Comparison of ENCODE assay signal across 8 mouse cellular contexts in genomic region chr7:143388783-143389695, GRCm38 (mm10).
DNase-seq lines count a peak whose midpoint lies in the region; ATAC-seq lines count a peak whose summit lies in the region.

No protein-coding gene starts in this region.

- peaks cover 8% of the 10 kb centered on the region for H3K27me3 ChIP-seq in forebrain, embryonic 16.5 days (replicated peaks; ENCODE audit: control insufficient read depth, insufficient read depth, low read length)
- no peaks in the 10 kb centered on the region for H3K27me3 ChIP-seq in midbrain, embryonic 11.5 days (ENCODE audit: control insufficient read depth, insufficient read depth, low read length)

- no peak overlapping the region for H3K9ac ChIP-seq in forebrain, embryonic 16.5 days (replicated peaks; ENCODE audit: low read depth, low read length)
- no peak overlapping the region for H3K9ac ChIP-seq in midbrain, embryonic 11.5 days (ENCODE audit: low read length)

- H3K36me3 ChIP-seq in forebrain, embryonic 16.5 days (ENCODE audit: control insufficient read depth, insufficient read depth) = no peaks in the 10 kb centered on the region
- no peaks in the 10 kb centered on the region for H3K36me3 ChIP-seq in midbrain, embryonic 11.5 days (ENCODE audit: control insufficient read depth, insufficient read depth, low read length)

- DNase-seq in adrenal gland, postnatal 25 days = peak; percentile 86
- DNase-seq in heart, postnatal 4 days = peak; percentile 80
- DNase-seq in kidney, postnatal 4 days = peak; percentile 90 to 94
- no peak for DNase-seq in midbrain, embryonic 11.5 days (ENCODE audit: low spot score, missing footprints)
- peak; percentile 84 for DNase-seq in urinary bladder, postnatal 14 days (ENCODE audit: low spot score)
- DNase-seq in left cerebral cortex, adult 9 months (ENCODE audit: low spot score in 2 of 2) = no peak
- no peak for DNase-seq in left cerebral cortex, adult 8-10 months (ENCODE audit: low spot score in 2 of 2)

- no peak overlapping the region for H3K4me3 ChIP-seq in forebrain, embryonic 16.5 days (replicated peaks; ENCODE audit: low read length)
- no peak overlapping the region for H3K4me3 ChIP-seq in midbrain, embryonic 11.5 days (ENCODE audit: low read depth, low read length)

- no peaks in the 10 kb centered on the region; the same call in 1 of the 2 replicates for H3K9me3 ChIP-seq in forebrain, embryonic 16.5 days (ENCODE audit: control insufficient read depth, low read length)
- H3K9me3 ChIP-seq in midbrain, embryonic 11.5 days (ENCODE audit: control insufficient read depth, low read length) = no peaks in the 10 kb centered on the region

- peak overlapping the region; percentile 18; the same call in 1 of the 2 replicates for H3K27ac ChIP-seq in forebrain, embryonic 16.5 days (ENCODE audit: low read length)
- H3K27ac ChIP-seq in midbrain, embryonic 11.5 days (ENCODE audit: low read depth, low read length) = no peak overlapping the region

- peak; percentile 77 for ATAC-seq in forebrain, embryonic 16.5 days
- ATAC-seq in midbrain, embryonic 11.5 days (ENCODE audit: low FRiP score) = peak; percentile 69

- H3K4me2 ChIP-seq in forebrain, embryonic 16.5 days (ENCODE audit: low read length) = peak overlapping the region; percentile 5; the same call in 1 of the 2 replicates
- no peak overlapping the region for H3K4me2 ChIP-seq in midbrain, embryonic 11.5 days

- peaks cover 23% of the 10 kb centered on the region for H3K4me1 ChIP-seq in forebrain, embryonic 16.5 days (replicated peaks; ENCODE audit: control insufficient read depth, insufficient read depth, low read length)
- H3K4me1 ChIP-seq in midbrain, embryonic 11.5 days (ENCODE audit: control insufficient read depth, insufficient read depth, low read length) = peaks cover 6% of the 10 kb centered on the region

- WGBS in forebrain, embryonic 16.5 days = 9% methylated on average over 27 of the region's 27 CpGs
- 80% methylated on average over 27 of the region's 27 CpGs for WGBS in midbrain, embryonic 11.5 days

Comparison
In these comparisons a context has a peak if more than half of its experiments do, and no peak if none do; other contexts are left out.
1. DNase-seq: peak in adrenal gland, postnatal 25 days (single experiment), heart, postnatal 4 days (single experiment), kidney, postnatal 4 days (2 of 2) and urinary bladder, postnatal 14 days (single experiment); none in midbrain, embryonic 11.5 days (single experiment), left cerebral cortex, adult 9 months (0 of 2) and left cerebral cortex, adult 8-10 months (0 of 2).